Mouse (Mus musculus): ENCODE measurements around the gene Vmn1r60.
"Not testable (repeated sequence)": the region's sequence is repeated elsewhere in the genome, so short reads cannot be mapped to it uniquely, and the experiment has no call there.

Vmn1r60 gene

GRCm38 (mm10) chr7:5547217-5547616, at the start of gene Vmn1r60:
Vmn1r60 (minus strand) TSS chr7:5547317.
- DNase-seq (ENCODE audit: low spot score), result not testable (repeated sequence)

- not testable (repeated sequence) for DNase-seq (ENCODE audit: low spot score)
Measured at GRCm38 (mm10) chr7:5540770-5541436, 6.2 kb downstream of the Vmn1r60 start.

- DNase-seq (ENCODE audit: low spot score), result not testable (repeated sequence)
Measured at GRCm38 (mm10) chr7:5493856-5494255, 53.3 kb downstream of the Vmn1r60 start, which contains the start of gene Vmn2r28. Vmn2r28 (minus strand) TSS chr7:5493956.
